Mouse (Mus musculus): ENCODE data around the gene Fancb. TPM values are rescaled to one million over a fixed set of nuclear protein-coding genes. Genes with fewer than 3 reads are reported as not detected.

Fancb gene
- polyA plus RNA-seq, 1 experiment from 2014 or later: 6.9 TPM

Other genes starting within 250 kb of the Fancb start
- 16.9 and 17.8 TPM in 2 replicates for gene Mospd2, start 217 bp upstream of the Fancb start, polyA plus RNA-seq (2015; fragmentation: Nextera tagmentation; extraction: Ambion mirVana)
- gene Gm17604, start 24.2 kb downstream of the Fancb start, polyA plus RNA-seq (2015; fragmentation: Nextera tagmentation; extraction: Ambion mirVana): not detected in 2 replicates

Data from embryonic facial prominence, embryonic 15.5 days (tissue).